Mouse (Mus musculus): ENCODE results near the gene Golgb1.

GRCm38 (mm10) chr16:36828054-36828786, 46.7 kb upstream of the Golgb1 start, which contains the start of gene Iqcb1:
- TF ChIP-seq CTCF (IDR thresholded peaks at IDR 0.05; ENCODE audit: extremely low read depth, insufficient read length, insufficient replicate concordance, low read depth, low read length) = no peak
- no peak for TF ChIP-seq POLR2A (IDR thresholded peaks at IDR 0.05; ENCODE audit: low read depth, low read length)

Measured in small intestine, adult 2 months (tissue).